Mouse (Mus musculus): ENCODE measurements at regions not wholly inside any gene's neighbourhood (a gene's known extent, or its start where the extent isn't known, plus 50 kb on each side); places are given as distances from the start of the nearest gene placed in this dataset.

DNA sequence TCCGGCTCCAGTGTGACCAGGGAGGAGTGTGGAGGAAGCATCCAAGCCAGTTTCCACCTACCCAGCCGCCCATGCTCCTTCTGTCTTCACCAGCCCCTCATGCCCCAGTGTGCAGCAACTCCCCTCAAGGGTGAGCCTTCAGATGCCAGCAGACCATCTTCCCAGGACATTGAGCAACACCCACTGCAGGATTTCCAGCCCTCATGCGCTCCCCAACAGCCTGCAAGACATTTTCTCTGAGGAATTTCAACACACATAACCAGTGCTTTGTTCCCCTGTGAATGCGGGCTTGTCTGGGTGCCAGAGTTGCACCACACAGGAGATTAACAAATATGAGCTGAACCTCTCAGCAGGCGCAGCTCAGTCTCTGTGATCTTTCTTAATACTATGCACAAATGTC, 489.3 kb upstream of the Gm10131 start:
- TF ChIP-seq POLR2A (IDR thresholded peaks at IDR 0.05; ENCODE audit: extremely low read depth, insufficient read depth, low read length) = no peak
- TF ChIP-seq CTCF (IDR thresholded peaks at IDR 0.05; ENCODE audit: extremely low read depth, insufficient read depth, low read length) = no peak

Measured in cortical plate, adult 2 months (tissue).